Mouse (Mus musculus) Muller cell, postnatal 12 days (primary cell): Measurements from ENCODE around the gene Jtb.

Experiments used
- DNase-seq: peaks from one replicate; pipeline ENCODE4 v3.0.0-alpha.2; 2015; ENCODE audit errors: inconsistent ontology term

The Jtb gene

DNA sequence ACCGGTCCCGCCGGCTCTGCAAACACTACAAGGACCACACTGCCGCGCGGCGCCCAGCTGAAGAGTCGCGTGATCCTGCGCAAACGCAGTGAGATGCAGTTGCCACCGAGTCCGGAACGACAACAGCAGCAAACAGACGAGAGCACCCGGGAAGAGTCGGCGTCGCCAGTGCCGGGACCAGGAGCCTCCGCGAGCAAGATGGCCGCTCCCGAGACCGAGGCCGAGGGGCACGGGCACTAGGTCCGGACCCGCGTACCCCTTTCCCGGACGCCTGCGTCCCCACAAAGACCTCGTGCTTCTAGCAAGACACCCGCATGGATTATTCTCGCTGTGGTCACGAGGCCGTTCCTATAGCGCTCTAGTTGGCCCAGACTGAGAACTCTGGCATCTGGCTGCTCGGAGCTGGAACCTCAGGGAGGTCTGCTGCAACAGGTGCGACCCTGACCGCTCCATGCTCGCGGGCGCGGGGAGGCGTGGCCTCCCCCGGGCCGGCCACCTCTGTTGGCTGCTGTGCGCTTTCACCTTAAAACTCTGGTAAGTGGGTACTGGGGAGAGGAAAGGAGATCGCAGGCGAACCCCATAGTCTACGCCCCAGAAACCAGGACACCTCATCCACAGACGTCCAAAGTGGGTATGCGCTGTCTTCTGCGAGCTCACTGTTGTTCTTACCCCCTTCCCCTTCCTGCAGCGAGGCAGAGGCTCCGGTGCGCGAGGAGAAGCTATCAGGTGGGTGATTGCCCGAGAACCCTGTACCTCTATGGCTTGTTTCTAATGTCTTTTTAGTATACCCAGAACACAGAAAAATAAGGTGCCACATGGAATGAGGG is at the start of gene Jtb:
TSS of gene Jtb (plus strand) at position 91 of the 827 bp plus-strand sequence.
- DNase-seq, result peak; percentile 91

DNA sequence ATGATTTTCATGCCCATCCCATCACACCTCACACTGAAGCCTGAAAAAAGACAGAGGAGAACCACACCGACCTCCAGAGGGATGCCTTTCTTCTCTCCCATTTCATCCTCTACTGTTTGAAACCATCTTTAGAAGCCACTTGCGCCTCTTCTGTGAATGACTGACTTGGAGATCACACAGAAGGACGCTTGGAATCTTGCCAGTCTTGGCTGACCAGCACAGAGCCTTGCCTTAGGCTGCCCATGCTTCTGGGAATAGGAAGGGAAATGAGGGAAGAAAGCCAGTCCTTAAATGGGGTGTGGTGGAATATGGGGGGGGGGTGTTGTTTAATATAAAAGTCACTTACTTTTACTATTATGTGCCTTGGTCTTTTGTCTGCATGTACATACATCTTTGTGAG is 47.8 kb upstream of the Jtb start:
- no peak for DNase-seq

DNA sequence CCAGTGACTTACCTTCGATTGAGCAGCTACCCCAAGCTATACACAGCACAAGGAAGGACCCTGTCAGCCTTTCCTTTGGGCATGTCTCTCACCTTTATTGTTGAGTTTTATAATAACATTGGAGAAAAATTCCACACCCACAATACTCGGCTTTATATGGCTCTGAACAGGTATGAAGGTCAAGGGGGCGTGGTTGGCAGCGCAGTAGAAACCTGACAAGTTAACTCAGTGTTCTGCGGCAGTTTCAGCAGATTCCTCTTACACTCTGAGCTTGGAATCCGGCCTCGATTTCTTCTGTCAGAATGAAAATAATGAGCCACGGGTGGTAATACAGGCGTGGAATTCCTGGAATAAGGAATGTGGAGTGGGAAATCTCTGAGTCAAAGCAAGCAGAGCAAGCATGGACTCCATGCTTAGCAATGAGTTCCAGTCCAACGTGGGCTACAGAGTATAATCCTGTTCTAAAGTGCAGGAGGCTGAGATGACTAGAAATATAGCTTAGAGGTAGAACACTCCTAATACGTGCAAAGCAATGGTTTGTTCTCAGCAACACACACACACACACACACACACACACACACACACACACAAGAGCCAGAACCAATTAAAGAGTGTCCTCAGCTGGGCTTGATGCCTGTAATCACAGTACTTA is 40.4 kb upstream of the Jtb start:
- DNase-seq, result no peak

DNA sequence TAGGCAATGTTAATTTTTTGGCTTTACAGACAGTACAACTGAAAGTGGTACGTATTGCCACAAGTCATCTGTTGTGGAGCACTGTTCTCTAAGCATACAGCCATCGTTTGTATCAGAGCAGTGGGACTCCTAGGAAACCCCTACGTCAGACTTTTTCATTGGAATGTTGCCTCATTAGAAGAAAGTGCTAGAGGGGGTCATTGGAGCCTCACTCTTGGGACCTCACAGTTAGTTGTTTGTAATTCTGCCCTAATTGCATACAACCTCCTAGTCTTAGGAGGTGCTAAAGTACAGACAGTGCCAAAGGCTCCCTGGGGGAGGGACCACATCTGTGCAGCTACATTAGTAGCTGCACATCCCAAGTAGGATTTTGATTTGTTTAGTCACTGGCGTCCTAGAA is 36.6 kb upstream of the Jtb start:
- DNase-seq, result peak; percentile 52

DNA sequence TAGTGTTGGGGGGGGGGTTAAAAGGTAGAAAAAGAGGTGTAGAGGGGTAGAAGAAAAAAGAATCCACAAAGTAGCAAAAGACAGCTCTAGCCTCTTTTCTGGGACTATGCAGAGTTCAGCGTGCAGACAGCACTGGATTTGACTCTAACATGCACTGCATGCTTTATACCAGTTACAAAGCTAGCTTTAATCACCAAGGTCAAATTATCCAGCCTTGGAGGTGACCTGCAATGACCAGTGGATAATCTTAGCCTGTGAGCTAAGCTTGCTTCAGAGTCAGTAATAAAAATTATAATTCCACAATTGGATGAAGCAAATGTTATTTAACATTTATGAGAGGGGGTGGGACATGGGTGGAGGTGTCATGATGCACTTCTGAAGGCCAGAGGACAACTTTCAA is 35.8 kb upstream of the Jtb start:
- no peak for DNase-seq

DNA sequence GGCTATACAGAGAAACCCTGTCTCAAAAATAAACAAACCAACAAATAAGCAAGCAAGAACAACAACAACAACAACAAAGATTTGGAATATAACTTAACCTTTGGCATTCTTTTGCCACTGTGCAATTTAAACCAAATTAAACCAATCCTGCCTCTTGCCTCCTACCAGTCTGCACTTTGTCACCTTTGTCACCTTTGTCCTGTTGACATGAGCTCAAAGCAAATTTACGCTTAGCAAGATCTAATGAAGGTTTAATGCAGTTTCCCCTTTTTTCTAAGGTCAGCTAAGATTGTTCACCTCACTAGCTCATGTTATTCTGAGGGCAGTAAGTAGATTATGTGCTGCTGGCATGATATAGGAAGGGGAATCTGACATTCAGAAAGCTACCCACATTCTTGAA is 33.8 kb upstream of the Jtb start:
- DNase-seq, result no peak

DNA sequence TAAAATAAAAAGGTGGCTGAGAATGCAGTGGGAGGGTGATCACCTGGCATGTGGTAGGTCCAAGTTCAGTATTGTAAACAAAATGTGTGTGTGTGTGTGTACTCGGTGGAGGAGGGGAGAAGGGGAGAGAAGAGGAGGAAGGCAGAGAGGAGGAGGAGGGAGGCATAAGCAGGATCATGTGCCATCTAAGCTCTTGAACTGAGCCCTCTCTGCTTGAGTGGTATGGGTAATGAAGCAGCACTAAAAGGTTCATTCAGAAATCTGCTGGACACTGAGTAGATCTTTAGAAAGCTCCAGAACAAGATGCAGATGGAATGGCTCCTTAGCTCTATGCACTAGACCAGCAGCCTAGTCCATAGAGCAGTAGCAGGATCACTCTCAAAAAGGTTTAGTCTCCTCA is 28.5 kb upstream of the Jtb start:
- peak; percentile 25 for DNase-seq

DNA sequence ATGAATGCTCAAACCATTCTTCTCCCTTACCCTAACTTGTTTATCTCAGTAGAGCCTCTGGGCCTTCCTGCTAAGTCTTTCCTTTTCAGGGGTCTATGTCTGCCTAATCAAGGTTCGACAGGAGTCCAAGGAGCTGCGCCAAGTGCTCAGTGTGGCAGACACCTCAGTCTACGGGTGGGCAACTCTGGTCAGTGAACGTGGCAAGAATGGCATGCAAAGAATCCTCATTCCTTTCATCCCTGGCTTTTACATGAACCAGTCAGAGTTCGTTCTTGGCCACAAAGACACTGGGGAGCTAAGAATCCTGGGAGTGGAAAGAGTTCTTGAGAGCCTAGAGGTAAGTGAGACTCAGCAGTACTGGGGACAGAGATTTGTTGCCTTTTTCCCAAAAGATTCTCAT is 27.8 kb upstream of the Jtb start:
- DNase-seq, result peak; percentile 91

DNA sequence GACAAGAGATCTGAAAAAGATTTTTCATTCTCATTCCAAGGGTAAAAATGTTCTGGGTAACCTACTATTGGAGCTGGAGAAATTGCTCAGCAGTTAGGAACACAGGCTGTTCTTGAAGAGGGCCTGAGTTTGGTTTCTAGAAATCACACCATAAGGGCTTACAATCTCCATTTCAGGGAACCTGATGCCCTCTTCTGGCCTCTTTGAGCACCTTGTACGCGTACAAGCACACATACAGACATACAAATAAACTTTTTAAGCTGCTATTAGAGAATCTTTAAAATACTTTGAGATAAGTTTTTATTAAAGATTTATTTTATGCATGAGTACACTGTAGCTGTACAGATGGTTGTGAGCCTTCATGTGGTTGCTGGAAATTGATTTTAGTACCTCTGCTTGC is 26.8 kb upstream of the Jtb start:
- DNase-seq, result no peak

DNA sequence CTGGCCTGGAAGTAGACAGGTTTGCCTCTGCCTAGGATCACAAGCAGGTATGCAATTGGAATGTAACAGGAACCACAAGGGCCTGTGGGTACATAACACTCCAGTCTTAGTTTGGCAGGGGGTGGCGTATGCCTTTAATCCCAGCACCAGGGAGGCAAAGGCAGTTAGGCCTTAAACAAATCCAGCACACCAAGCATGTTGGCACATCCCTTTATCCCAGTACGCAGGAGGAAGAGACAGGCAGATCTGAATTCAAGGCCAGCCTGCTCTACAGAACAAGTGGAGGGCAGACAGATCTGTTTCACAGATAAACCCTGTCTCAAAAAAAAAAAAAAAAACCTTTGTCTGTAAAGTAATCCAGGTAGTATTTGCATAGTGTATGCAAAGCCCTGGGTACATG is 22.7 kb upstream of the Jtb start:
- DNase-seq, result no peak

DNA sequence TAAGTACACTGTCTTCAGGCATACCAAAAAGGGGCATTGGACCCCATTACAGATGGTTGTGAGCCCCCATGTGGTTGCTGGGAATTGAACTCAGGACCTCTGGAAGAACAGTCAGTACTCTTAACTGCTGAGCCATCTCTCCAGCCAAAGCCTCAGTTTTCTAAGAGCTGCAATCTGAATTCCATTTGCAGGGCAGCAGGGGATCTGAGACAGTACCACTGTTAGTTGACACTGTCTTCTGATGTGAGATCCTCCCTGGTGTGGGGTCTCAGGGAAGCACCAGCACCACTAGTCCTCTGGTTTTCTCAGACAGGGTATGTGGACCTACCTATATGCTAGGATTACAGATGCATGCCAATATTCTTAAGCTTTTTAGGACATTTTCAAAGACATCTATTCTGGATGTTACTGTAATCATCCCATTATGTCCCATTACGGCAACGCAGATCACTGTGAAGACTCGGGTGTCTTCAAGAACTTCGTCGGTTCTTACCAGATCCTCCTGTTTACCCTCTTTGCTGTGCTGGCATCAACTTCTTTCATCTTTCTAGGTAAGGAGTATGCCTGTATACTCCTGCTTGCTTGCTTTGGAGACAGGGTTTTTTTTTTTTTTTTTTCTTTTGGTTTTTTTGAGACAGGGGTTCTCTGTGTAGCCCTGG is 21.4 kb upstream of the Jtb start:
- no peak for DNase-seq

DNA sequence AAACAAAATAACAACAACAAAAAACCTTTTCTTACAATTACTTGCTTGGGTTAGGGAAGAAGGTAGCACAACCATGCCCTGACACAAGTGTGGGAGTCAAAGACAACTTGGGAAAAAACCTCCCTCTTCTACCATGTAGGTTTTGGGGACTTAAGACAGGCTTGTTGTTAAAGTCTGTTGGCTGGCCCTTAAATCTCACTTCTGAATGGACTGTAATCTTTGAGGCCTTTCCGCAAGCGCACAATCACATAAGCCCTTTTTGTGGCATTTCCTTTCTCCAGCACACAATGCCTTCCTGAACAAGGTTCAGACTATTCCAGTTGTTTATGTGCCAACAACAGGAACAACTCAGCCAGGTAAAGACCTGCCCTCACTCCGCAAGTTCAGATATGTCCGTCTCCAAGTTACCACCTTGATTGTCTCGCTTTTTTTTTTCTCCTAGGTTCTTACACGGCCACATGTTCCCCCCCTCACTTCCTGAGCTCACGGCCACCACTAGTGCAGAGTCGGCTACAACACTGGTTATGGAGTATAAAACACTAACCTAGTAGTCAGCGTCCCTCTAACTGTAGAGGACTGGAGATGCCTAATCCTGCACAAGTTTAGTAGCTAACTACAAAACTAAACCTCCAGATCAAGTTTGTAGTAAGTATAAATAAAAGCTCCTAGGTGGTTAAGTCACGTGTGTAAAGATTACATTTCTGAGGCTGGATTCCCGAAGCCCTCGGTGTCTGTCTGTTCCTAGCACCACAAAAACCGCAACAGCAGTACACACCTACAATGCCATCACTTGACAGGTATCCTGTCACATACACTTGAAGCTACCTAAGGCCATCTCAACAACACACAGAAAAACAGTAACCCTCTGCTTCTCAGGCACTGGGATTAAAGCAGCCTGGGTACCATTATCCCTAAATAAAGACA is 19.7 kb upstream of the Jtb start:
- DNase-seq, result no peak

DNA sequence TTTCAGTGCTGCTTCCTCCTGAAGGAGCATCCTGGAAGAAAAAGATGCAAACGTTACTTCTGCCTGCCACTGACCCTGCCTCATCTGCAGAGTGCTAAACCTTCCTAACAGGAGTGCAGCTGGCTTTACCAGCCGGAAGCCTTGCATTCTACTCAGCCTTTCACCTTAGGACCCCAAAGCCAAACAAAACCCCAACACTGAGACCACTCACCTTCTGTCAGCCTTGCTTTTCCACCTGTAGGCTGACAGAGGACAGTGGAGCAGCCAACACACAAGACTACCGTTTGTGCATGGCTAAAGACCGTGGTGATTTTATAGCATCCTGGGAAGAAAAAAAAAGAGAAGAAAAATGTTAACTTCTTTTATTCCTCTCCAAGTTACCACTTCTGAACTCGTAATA is 18.7 kb upstream of the Jtb start:
- no peak for DNase-seq

DNA sequence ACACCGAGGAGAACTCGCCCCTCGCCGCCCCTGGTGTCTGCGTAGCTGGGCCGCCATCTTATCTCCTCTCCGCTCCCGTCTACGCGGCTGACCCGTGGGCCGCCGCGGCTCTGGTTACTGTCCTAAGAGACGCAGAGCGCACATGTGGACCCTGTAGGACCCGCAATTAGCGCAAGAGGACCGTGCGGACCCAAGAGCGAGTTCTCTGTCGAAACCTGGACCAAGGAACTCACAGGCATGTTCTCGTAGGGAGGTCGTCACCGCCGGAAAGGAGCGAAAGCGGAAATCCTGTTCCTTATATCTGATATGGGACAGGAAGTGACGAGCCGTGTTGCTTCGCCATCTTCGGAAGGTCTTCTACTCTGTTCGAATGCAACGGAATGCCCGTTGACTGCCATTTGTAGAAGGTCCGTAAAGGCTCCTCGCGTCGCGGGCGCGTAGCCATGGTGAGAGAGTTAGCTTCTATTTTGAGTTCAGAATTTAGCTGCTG is 18.0 kb upstream of the Jtb start, which contains the start of the genes Rps27 and Rab13:
TSS of gene Rps27 (minus strand) at position 275 of the 490 bp plus-strand sequence.
TSS of gene Rab13 (plus strand) at position 319 of the 490 bp plus-strand sequence.
- peak; percentile 88 for DNase-seq

DNA sequence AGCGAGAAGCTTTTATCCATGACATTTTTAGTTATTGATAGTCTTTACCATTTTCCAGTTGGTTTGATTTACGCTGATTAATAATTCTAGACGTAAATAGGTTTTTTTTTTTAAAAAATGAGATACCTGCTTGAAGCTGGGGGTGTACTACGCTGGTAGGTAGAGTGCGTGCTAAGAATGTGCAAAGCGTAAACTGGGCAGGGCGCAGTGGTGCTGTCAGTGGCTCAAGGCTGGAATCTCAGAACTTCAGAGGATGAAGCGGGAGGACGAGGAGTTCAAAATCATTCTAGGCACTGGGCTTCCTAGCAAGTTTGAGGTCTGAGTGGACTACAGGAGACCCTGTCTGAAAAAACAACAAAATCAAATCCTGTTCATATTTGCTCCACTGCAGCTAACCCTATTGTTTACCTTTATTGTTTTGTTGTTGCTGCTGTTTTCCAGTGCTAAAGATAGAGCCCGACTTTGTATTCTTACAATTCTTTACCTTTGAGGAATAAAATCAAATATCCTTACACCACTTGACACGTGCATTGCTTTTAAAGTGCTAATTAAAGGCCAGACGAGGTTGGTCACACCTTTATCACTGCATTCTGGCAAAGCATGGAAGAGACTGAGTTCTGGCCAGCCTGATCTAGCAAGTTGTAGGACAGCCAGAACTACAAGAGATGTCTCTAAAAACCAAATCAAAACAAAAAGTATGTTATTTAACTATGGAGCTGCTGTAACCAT is 17.3 kb upstream of the Jtb start:
- no peak for DNase-seq

DNA sequence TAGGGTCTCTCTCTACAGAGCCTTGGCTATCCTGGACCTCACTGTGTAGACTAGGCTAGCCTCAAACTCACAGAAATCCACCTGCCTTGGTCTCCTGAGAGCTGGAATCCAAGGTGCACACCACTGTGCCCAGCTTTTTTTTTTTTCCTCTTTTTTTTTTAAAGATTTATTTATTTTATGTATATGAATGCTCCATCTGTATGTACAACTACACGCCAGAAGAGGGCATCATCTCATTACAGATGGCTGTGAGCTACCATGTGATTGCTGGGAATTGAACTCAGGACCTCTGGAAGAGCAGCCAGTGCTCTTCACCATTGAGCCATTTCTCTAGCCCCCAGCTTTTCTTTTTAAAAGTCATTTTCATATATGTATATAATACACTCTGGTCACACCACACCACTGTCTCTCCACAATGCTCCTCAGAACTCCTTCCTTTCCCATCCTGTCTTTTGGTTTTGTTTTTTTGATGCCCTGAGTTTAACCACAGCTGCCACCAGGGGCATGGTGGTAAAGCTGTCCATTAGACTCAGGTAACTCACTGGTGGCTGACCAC is 15.5 kb upstream of the Jtb start:
- DNase-seq, result no peak

DNA sequence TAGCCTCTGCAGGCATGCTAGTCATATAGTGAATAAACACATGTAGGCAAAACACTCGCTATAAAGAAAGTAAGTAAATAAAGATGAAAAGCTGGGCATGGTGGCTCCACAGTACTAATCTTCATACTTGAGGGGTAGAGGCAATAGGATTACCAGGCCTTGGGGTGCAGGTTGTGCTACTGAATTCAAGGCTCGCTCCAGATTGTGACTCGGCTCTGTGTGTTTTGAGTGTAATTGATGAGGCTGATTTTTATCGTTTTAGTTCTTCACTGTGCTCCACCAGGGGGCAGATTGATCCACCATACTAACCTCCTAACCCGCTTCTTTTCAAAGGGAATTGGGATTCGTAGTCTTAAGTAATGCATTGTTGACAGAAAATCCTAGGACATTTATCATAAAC is 11.3 kb upstream of the Jtb start:
- no peak for DNase-seq

DNA sequence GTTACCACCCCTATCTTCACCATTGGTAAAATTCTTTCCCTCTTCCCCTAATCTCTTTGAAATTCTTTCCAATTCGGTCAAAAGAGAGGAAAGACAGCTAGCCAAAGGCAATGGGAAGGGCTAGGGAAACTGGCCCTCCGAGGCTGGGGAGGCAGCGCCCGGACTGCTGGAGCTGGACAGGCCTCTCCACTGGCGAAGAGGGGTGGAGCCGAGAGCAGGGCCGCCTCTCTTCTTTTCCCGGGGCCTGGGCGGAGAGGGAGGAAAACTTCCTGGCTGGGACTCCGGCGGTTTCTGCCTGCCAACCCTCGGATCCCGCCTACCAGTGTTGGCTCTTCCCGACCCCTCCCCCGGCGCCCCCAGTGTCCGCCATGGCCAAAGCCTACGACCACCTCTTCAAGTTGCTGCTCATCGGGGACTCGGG is 10.9 kb upstream of the Jtb start:
- DNase-seq, result peak; percentile 88

DNA sequence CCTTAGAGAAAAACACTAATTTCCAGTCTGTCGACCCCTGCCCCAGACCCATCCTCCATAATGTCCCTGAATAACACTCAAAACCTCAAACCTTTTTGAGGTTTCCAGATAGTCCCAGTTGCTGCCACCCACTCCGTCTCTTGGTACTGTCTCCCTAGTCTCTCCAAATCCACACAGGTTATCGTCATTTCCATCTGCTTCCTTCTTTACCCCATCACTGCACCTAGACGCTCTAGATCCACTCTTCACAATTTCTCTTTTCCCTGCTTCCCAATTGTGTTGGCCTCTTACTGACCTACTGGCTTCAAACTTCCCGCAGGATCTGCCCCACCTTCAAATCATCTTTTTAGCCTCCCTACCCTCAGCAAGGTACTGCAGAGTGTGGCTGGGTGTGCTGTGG is 10.3 kb upstream of the Jtb start:
- DNase-seq, result no peak

DNA sequence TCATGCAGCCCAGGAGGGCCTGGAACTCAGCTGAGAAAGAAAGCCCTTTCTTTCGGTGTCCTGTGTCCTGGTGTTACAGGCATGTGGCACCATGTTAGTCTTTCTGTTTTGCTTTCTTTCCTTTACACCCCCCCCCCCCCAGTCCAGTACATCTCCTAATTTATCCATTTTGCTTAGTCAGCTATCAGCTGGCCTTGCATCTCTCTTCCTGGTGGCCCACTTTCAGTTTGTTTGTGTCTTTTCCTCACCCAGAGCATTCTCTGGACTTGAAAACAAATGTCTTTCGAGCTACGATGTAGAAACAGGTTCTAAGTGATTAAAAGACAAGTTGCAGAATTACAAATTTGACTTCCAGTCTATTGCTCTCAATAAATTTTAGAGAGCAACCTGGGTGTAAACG is 8.9 kb upstream of the Jtb start:
- DNase-seq, result no peak
